Mouse (Mus musculus): ENCODE data around the gene Cdkal1.

Gene Cdkal1

GRCm38 (mm10) chr13:29855281-29856031, at the start of gene Cdkal1:
Gene Cdkal1, minus strand, starts transcription at chr13:29855674.
- DNase-seq (ENCODE audit: low spot score in 2 of 2): peak; percentile 63 to 75

- no peak for DNase-seq (ENCODE audit: low spot score in 2 of 2)
Observed at GRCm38 (mm10) chr13:29903341-29903740, 47.9 kb upstream of the Cdkal1 start.

- DNase-seq (ENCODE audit: low spot score in 2 of 2): no peak
Observed at GRCm38 (mm10) chr13:29902676-29903075, 47.2 kb upstream of the Cdkal1 start.

- DNase-seq (ENCODE audit: low spot score in 2 of 2): no peak
Observed at GRCm38 (mm10) chr13:29901641-29902040, 46.2 kb upstream of the Cdkal1 start.

GRCm38 (mm10) chr13:29866780-29867179, 11.3 kb upstream of the Cdkal1 start:
- no peak for DNase-seq (ENCODE audit: low spot score in 2 of 2)

GRCm38 (mm10) chr13:29864331-29864730, 8.9 kb upstream of the Cdkal1 start:
- no peak for DNase-seq (ENCODE audit: low spot score in 2 of 2)

- no peak for DNase-seq (ENCODE audit: low spot score in 2 of 2)
Observed at GRCm38 (mm10) chr13:29860087-29860486, 4.6 kb upstream of the Cdkal1 start.

- peak in 1 of 2 experiments; percentile 17 for DNase-seq (ENCODE audit: low spot score in 2 of 2)
Observed at GRCm38 (mm10) chr13:29857436-29857835, 2.0 kb upstream of the Cdkal1 start.

GRCm38 (mm10) chr13:29854876-29855275, 598 bp downstream of the Cdkal1 start:
- DNase-seq (ENCODE audit: low spot score in 2 of 2): no peak

- DNase-seq (ENCODE audit: low spot score in 2 of 2): peak in 1 of 2 experiments; percentile 20
Observed at GRCm38 (mm10) chr13:29838409-29839047, 16.9 kb downstream of the Cdkal1 start.

GRCm38 (mm10) chr13:29835170-29835569, 20.3 kb downstream of the Cdkal1 start:
- DNase-seq (ENCODE audit: low spot score in 2 of 2): peak; percentile 22 to 47

GRCm38 (mm10) chr13:29833751-29834150, 21.7 kb downstream of the Cdkal1 start:
- DNase-seq (ENCODE audit: low spot score in 2 of 2): no peak

- DNase-seq (ENCODE audit: low spot score in 2 of 2): no peak
Observed at GRCm38 (mm10) chr13:29831126-29831525, 24.3 kb downstream of the Cdkal1 start.

- no peak for DNase-seq (ENCODE audit: low spot score in 2 of 2)
Observed at GRCm38 (mm10) chr13:29828032-29828431, 27.4 kb downstream of the Cdkal1 start.

- DNase-seq (ENCODE audit: low spot score in 2 of 2): no peak
Observed at GRCm38 (mm10) chr13:29826469-29826868, 29.0 kb downstream of the Cdkal1 start.

GRCm38 (mm10) chr13:29826041-29826440, 29.4 kb downstream of the Cdkal1 start:
- no peak for DNase-seq (ENCODE audit: low spot score in 2 of 2)

GRCm38 (mm10) chr13:29824797-29825196, 30.7 kb downstream of the Cdkal1 start:
- DNase-seq (ENCODE audit: low spot score in 2 of 2): no peak

GRCm38 (mm10) chr13:29824326-29824725, 31.1 kb downstream of the Cdkal1 start:
- no peak for DNase-seq (ENCODE audit: low spot score in 2 of 2)

GRCm38 (mm10) chr13:29823906-29824305, 31.6 kb downstream of the Cdkal1 start:
- peak in 1 of 2 experiments; percentile 12 for DNase-seq (ENCODE audit: low spot score in 2 of 2)

GRCm38 (mm10) chr13:29823487-29823886, 32.0 kb downstream of the Cdkal1 start:
- DNase-seq (ENCODE audit: low spot score in 2 of 2): no peak

GRCm38 (mm10) chr13:29819910-29820583, 35.4 kb downstream of the Cdkal1 start:
- no peak for DNase-seq (ENCODE audit: low spot score in 2 of 2)

- peak in 1 of 2 experiments; percentile 44 for DNase-seq (ENCODE audit: low spot score in 2 of 2)
Observed at GRCm38 (mm10) chr13:29819147-29819546, 36.3 kb downstream of the Cdkal1 start.

- no peak for DNase-seq (ENCODE audit: low spot score in 2 of 2)
Observed at GRCm38 (mm10) chr13:29818314-29818713, 37.2 kb downstream of the Cdkal1 start.

Measured in thymus, postnatal 10 days (tissue).